Mouse (Mus musculus): ENCODE data around the gene Dmpk.

Gene Dmpk

DNA sequence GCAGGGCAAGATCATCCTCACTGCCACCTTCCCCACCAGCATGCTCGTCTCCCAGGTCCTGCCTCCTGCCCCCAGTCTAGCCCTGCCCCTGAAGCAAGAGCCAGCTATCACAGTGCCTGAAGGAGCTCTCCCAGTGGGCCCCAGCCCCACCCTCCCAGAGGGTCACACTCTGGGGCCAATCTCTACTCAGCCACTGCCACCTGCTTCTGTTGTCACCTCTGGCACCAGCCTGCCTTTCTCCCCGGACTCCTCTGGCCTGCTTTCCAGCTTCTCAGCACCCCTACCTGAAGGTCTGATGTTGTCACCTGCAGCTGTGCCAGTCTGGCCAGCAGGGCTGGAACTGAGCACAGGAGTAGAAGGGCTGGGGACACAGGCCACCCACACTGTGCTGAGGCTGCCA is 13.6 kb downstream of the Dmpk start:
- DNase-seq: no peak

DNA sequence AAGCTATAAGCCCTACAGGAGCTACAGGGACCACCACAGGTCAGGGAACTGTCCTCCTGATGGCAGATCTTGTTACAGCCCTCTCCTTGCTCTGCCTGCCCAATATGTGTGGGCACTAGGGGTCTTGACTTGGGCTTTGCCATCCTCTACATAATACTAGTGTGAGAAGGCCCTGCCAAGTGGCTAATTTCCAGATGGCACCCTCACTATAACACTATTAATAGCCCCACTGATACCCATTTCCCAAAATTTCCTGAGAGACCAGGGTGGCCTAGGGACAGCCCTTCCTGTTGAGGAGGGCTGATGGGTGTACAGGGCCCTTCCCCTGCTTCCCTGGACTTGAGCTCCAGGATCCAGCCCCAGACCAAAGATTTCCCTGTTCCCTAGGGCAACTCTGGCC is 14.2 kb downstream of the Dmpk start:
- no peak for DNase-seq

DNA sequence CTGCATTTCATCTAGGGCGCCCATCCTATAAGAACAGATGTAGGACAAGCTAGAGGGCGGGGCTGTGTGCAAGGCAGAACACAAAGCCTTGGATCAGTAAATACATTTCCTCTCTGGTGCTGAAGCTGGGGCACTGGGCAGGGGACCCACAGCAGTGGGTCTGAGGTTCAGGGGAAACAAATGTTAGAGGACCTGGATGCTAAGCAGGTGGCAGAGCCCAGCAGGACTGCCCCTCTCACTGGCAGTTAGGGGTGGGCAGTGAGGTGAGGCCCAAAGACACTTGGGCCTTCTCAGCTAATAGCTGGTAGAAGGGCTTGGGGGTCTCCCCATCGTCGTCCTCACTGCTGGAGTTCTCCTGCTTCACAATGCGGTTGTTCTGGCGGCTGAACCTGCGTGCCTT is 15.2 kb downstream of the Dmpk start:
- DNase-seq: no peak

DNA sequence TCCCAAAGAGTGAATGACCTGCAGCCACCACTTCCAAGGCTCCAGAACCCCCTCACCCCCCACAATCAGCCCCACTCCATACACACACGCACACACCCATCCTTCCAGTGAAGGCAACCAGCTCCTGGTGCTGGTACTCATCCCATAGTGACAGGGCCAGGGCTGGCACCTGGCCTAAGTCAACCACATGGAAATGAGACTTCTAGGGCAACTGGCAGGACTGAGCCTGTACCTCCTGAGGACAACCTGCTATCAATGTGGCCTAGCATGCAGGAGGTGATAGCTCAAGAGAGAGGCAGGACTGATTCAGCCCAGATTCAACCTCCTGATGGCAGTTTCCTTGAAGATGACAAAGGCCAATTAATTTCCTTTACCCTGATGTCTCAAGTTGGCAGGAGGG is 16.6 kb downstream of the Dmpk start:
- no peak for DNase-seq

DNA sequence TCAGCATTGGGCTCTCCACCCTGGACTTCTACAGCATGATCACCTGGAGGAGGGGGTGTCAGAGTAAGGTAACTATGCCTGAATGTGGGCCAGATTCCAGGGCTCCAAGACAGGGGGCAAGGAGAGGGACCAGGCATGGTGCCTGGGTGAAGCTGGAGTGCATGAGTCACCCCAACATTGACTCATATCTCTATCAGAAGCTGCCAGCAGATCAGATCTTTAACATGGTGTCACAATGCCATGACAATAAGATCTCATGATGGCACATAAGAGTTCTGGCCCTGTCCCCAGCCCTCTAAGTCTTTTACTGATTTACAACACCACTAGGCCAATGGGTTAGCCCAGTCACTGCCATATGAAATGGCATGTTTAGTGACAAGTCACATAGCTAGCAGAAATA is 20.1 kb downstream of the Dmpk start:
- DNase-seq: no peak

DNA sequence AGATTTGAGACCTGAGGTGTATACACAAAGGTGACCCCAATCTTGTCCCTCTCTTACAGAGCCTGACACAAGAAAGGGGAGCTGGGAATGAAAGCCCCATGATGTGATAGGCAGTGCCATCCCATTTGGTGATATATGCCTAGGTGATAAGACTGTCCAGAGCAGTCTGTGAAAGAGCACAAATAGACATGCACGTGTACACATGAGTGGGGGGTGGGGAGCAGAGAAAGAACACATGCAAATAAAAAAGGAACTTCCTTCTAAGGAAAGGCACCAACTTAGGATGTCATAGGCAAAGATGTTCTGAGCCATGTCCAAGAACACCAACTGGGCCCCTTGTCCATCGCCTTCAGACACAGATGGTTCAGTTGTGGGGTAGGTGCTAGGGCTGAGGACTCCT is 20.8 kb downstream of the Dmpk start:
- DNase-seq: no peak

DNA sequence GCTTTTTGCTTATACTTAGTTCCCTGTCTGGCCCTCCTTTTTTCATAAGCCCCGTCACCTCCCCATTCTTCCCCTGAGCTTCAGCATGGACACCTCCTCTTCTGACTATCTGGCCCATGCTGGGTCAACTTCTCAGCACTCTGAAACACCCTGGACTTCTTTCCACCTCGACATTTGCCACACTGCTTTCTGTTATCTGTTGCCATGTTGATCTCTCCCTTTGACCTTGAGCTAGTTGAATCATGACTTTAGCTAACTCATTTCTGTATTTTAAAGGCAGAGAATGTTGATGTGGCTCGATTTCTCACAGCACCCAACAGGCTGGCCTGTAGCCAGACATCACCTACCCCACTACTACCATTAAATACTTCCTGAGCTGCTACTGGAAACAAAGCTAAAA is 23.8 kb downstream of the Dmpk start:
- no peak for DNase-seq

DNA sequence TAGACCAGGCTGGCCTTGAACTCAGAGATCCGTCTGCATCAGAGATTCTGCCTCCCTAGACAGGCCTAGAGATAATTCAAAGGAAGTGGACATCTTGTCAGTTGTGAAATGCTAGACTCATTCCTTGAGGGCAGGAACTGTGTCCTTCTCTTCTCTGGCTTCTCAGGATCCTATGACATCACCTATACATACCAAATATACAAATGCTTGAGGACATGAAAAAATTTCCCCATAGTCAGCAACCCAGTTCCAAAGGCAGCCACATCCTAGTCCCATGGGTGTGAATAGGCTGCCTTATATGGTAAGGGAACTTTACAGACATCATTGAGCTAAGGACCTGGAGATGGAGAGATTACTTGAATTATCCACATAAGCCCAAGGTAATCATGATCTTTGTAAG is 25.9 kb downstream of the Dmpk start:
- DNase-seq: no peak

DNA sequence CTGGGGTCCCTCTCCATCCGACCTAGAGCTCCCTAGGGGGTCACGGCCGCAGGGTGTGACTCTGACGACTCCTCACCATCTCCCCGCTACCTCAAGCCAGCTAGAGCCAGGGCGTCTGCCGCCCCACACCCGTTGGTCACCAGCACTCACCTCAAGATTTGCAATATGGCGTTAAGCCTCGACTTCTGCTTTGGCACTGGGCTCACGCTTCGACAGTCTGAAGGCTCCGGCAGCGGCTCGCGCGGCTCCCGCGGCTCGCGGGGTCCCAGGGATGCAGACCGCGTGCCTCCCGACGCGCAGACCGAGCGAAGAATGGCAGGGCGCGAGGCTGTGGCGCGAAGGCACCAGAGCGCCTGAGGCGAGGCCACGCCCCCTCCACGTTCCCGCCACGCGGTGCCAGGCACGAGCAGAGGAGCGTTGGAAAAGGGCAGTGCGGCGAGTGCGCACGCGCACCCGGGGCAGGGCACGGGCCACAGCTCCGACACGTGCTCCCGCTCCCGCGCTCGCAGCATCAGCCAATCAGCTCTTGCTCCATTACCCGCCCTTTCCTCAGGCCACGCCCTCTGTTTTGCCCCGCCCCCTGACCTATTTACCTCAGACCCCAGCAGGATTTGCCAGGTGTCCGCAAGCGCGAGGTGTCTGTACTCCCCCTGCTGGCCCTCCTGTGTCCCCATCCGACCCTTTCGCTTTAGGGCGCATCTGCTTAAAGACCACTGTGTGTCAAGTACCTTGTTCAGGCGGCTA is 34.6 kb downstream of the Dmpk start, which contains the start of gene Gm4969:
Gene Gm4969, minus strand, starts transcription at position 341 of the 744 bp plus-strand sequence.
- DNase-seq: peak; percentile 70

DNA sequence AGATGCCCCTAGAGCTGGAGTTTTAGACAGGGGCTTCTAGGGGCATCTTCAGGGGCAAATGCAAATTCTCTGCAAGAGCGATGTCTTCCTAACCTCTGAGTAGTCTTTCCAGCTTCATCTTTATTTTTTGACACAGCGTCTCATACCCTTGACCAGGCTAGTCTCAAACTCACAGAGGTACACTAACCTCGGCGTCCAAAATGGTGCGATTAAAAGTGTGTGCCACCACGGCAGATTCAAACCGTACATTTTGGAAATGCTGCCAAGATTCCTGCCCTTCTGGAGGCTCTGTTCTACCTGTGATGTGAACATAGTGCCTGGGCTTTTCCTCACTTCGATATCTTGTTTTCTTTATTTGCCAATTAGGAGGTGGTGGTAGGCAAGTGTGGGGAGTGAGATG is 35.4 kb downstream of the Dmpk start:
- DNase-seq: no peak

DNA sequence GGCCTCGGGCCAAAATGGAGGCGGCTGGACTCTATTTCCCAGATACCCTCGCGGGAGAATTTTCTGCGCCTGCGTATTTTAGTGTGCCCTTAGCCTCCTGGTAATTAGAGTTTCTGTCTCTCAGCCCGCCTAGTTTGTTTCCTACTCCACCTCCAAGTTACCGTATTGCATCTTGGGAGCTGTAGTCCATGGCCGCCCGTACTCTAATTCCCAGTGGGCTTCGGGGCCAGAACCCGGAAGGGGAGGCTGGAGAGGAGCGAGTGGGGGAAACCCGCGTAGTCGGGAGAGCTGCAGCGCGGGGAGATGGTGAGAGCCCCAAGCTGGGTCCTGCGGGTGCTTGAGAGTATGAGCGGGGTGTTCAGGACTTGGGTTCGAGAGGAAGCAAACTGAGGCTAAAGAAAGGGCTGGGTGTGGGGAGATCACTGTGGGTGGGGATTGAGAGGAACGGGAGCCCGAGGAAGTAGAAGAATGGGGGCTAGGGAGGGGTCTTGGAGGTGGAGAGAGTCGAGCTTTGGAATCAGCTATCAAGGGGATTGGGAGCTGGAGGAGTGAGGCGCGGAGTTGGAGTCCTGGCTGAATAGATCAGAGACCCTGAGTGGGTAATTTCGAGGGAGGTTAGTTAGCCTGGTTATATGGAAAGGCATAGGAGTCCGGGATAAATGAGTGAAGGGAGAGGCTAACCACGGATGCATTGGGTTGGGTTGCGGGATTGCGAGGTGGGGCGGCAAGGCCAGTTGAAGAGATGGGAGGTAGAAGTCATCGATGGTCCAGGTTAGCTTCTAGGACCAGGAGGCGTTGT is 36.2 kb downstream of the Dmpk start, which contains the start of gene Fbxo46:
Gene Fbxo46, plus strand, starts transcription at position 229 of the 799 bp plus-strand sequence.
- peak; percentile 89 for DNase-seq

DNA sequence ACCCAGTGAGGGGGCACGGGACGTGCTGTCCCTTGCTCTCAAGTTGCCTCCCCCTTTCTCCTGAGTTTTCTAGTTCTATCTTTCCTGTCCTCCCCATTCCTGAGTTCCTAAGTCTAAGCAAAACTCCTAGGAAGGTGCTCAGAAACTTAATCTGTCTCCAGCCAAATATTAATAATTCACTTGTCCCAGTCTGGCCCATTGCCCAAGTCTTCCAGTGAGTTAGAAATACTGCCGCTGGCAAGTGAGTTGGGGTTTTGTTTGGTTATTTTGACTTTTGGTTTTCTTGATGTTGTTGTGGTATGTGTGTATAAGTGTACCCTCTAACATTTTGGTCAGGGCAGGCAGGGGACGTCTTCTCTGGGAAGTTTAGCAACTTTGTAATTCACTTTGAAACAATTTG is 38.0 kb downstream of the Dmpk start:
- DNase-seq: no peak

DNA sequence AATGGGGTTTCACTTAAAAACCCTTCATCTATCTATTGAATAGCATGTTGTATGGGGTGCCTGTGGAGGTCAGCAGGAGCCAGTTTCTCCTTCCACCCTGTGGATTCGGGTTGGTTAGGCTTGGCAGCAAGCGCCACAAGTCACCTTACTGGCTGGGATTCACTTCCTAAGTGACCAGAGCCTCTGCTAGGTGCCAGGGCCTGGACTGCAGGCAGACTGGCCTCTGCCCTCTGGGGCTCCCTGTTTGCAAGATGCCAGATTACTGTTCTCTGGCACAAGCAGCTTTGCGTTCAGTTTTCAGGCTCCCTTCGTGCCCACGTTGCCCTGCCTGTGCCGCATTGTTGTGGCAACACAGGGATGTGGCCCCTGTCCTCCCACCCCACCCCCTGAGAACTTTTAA is 41.1 kb downstream of the Dmpk start:
- DNase-seq: no peak

DNA sequence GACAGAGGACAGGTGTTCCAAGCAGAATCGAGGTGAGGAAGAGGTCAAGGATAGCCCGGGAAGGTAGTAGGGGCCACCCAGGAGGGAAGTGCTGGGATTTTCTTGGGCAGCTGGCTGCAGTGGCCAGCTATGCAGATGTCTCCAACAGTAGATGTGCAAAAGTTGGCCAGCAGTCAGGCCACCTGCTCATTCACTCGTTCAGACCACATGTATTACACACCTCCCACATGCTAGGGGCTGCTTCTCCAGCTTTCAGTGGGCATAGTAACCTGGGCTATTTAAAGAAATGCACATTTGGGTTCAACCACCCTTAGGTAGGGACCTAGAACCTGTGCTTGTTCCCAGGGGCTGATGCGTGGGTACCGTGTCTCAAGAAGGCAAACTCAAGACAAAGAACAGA is 44.1 kb downstream of the Dmpk start:
- no peak for DNase-seq

DNA sequence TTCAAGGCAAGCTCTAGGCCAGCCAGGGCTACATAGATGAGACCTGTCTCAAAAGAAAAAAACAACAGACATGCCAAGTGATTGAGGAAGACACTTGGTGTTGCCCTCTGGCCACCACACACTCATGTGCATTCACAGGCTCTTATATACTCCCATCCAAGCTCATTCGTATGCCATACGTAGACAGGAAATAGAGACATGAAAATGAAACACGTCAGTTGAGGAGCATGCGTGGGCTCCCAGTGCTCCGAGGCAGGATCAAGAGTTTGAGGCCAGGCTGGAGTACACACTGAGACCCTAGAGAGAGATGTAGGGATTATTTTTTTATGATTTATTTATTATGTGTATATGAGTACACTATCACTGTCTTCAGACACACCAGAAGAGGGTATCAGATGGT is 45.7 kb downstream of the Dmpk start:
- DNase-seq: no peak

DNA sequence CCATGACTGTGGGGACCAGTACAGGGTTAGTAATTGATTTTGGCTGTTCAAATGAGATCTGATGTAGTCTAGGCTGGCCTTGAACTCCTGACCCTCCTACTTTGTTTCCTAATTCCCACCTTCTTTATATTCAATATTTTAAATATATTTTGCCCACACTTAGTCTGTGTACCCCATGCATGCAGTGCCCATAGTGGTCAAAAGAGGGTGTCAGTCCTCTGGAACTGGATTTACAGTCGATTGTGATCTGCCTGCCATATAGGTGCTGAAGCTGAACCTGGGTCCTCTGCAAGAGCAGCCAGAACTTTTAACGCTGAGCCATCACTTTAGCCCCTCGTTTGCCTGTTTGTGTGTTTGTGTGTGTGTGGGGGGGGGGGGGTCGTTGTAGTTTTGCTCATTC is 47.0 kb downstream of the Dmpk start:
- no peak for DNase-seq

DNA sequence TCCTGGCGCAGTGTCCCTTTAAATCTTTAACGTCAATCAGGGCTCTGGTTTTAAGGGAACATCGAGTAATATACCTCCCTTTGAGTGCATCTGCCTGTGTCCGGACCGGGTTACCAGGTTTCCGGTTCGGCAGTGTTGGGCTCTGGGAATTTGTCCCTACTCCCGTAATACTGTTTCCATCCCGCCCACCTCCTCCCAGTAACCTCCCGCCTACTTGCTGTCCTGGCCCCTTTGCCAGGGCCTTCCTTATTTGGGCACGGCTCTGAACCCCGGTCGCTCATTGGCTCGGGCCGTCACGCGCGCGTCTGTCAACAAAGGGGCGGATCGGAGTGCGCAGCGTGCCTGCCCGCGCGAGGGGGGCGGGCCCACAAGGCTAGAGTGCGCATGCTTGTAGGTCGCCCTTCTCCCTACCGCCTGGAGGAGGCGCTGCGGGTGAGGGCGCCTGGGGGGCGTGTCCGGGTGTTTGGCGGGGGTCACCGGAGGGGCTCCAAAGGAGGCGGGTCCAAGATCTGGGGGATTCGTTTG is 47.7 kb downstream of the Dmpk start:
- peak; percentile 94 for DNase-seq

DNA sequence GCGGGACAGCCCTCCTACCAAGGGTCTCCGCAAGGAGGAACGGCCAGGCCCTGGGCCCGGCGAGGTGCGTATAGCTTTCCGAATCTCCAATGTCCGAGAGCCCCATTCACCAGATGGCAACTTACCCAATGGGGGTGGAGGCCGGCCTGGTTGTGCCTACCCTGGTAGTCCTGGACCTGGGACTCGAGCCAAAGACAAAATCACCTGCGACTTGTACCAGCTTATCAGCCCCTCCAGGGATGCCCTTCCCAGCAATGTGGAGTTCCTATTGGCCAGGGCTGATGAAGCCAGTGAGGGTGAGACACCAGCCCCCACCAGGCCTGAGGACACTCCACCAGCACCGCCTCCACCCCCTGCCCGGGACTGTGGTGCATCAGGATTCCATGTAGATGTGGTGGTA is 52.5 kb downstream of the Dmpk start:
- no peak for DNase-seq

DNA sequence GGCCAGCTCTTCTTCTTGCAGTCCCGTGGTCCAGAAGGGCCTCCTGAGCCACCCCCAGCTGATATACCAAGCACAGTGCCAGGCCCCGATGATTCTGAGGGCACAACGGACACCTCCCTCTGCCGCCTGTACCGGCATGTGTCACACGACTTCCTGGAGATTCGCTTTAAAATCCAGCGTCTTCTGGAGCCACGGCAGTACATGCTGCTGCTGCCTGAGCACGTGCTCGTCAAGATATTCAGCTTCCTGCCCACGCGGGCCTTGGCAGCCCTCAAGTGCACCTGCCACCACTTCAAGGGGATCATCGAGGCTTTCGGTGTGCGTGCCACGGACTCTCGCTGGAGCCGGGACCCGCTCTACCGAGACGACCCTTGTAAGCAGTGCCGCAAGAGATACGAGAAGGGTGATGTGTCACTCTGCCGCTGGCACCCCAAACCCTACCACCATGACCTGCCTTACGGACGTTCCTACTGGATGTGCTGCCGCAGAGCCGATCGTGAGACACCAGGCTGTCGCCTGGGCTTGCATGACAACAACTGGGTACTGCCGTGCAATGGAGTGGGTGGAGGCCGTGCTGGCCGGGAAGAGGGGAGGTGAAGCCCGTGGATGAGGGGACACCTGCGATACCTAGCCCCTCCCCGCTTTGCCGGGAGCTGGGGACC is 53.2 kb downstream of the Dmpk start:
- DNase-seq: no peak

DNA sequence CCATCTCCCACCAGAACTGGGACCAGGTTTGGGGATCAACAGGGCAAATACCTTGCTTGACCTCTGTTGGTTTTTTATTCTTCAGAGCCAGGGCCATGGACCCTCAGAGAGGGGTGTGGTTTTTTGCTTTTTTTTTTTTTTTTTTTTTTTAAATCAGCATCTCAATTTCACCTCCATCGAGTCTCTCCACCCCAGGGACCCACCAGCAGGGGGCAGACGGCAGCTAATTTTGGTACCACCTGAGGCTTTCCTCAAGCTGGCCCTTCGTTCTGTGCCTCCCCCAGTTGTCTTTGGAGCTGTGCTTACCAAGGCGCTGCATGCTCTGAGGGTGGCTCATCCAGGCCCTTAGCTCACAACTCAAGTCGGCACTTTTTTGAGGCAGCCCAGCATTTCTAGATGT is 53.7 kb downstream of the Dmpk start:
- peak; percentile 65 for DNase-seq

Measured in liver (tissue).